Mouse (Mus musculus): ENCODE measurements around the gene Cgas. TPM values are rescaled to one million over a fixed set of nuclear protein-coding genes. Genes with fewer than 3 reads are reported as not detected.
"Not testable (repeated sequence)": the region's sequence is repeated elsewhere in the genome, so short reads cannot be mapped to it uniquely, and the experiment has no call there.

Gene Cgas
- polyA plus RNA-seq (2017; shearing (Covaris generic)), result 1 to 10 TPM; 2.4 to 4.1 (median 2.5) TPM

- ATAC-seq, result peak; percentile 61
Measured at GRCm38 (mm10) chr9:78442579-78443392, at the start of gene Cgas. TSS of gene Cgas (minus strand) at chr9:78443237.

DNA sequence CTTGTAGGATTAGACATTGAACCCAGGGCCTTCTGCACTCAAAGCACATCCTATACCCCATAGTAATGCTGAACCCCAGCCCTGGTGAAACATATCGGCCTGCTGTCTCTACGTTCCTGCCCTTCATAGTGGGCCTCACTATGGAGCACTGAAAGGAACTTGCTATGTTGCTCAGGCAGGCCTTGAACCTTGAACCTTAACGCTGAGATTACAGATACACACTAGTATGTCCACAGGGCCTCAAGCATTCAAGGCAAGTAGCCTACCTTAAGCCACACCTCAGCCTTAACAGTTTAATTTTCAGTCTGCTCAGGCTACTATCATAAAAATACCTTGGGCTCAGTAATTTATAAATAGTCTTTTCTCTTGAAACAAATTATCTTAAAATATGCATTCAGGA, 49.2 kb upstream of the Cgas start:
- ATAC-seq, result no peak

GRCm38 (mm10) chr9:78491169-78491568, 48.1 kb upstream of the Cgas start:
- no peak for ATAC-seq

- ATAC-seq, result peak; percentile 78
Measured at GRCm38 (mm10) chr9:78488890-78489420, 45.9 kb upstream of the Cgas start, which contains the start of gene Eef1a1. TSS of gene Eef1a1 (minus strand) at chr9:78489151.

- not testable (repeated sequence) for ATAC-seq
Measured at GRCm38 (mm10) chr9:78488021-78488420, 45.0 kb upstream of the Cgas start.

- no peak for ATAC-seq
Measured at GRCm38 (mm10) chr9:78484660-78485059, 41.6 kb upstream of the Cgas start.

GRCm38 (mm10) chr9:78482386-78482785, 39.3 kb upstream of the Cgas start:
- ATAC-seq, result no peak

- peak; percentile 63 for ATAC-seq
Measured at GRCm38 (mm10) chr9:78481423-78482331, 38.6 kb upstream of the Cgas start.

GRCm38 (mm10) chr9:78480706-78481358, 37.8 kb upstream of the Cgas start:
- ATAC-seq, result peak; percentile 63

DNA sequence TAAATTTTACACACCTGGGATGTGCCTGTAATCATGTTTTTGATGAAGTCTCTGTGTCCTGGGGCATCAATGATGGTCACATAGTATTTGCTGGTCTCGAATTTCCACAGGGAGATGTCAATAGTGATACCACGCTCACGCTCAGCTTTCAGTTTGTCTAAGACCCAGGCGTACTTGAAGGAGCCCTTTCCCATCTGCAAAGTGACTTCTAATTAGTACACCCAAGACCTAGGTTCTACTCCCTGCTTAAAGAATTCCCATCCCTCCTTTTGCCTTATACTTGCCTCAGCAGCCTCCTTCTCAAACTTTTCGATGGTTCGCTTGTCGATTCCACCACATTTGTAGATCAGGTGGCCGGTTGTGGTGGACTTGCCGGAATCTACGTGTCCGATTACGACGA, 37.2 kb upstream of the Cgas start:
- not testable (repeated sequence) for ATAC-seq

GRCm38 (mm10) chr9:78479308-78479707, 36.3 kb upstream of the Cgas start:
- not testable (repeated sequence) for ATAC-seq

- not testable (repeated sequence) for ATAC-seq
Measured at GRCm38 (mm10) chr9:78478009-78478605, 35.1 kb upstream of the Cgas start.

DNA sequence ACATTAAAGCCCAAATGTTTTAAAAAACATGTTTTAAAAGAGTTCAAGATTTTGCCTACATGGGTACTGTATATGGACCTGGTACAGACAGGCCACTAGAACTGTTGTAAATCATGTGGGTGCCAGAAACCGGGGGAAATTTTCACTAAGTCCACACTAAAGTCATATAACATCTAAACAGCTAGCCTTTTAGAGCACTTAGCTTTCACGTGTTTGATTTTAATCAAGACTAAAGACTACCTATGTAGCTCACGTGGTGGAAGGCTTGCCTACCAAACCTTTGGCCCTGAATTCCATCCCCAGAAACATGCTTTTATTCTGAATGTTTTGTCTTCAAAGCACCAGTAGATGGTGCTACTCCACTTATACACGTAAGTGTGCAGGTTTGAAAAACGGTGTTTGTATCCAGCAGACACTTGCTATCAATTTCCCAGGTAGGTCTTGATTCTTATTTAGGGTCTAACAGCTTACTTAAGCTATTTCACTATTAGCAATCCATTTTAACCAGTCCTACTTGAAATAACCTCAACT, 34.0 kb upstream of the Cgas start:
- ATAC-seq, result peak; percentile 16

DNA sequence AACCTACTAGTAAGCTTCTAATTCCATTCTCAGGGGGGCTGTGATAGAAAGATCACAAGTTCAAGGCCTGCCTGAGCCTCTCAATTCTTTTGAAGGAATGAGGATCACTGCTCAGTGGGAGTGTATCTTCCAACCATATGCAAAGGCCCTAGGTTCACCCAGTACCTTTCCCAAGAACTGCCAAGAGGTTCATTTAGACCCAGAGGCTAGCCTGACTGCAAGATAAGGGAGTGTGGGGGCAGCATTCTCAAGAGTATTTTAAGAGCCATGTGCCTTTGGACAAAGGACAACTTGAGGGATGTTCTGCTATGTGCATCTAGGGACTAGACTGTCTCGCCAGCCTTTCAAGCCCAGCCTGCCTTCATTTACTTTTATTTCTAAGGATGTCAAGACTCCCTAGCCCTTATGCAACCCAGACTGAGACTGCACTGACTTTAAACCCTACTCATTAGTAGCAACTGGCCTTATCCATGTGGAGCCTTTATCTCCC, 33.5 kb upstream of the Cgas start:
- no peak for ATAC-seq

DNA sequence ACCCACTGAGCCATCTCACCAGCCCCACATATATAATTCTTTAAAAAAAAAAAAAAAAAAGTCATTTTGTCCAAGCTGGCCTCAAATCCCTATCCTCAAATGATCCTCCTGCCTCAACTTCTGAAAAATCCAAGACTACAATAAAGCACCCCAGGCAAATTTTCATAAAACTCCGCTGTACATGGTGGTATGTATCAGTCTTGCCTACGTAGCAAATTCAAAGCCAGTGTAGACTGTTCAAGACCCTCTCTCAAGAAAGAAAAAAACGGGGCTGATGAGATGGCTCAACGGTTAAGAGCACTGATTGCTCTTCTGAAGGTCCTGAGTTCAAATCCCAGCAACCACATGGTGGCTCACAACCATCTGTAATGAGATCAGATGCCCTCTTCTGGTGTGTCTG, 32.8 kb upstream of the Cgas start:
- ATAC-seq, result no peak

- ATAC-seq, result no peak
Measured at GRCm38 (mm10) chr9:78475383-78475780, 32.3 kb upstream of the Cgas start.

DNA sequence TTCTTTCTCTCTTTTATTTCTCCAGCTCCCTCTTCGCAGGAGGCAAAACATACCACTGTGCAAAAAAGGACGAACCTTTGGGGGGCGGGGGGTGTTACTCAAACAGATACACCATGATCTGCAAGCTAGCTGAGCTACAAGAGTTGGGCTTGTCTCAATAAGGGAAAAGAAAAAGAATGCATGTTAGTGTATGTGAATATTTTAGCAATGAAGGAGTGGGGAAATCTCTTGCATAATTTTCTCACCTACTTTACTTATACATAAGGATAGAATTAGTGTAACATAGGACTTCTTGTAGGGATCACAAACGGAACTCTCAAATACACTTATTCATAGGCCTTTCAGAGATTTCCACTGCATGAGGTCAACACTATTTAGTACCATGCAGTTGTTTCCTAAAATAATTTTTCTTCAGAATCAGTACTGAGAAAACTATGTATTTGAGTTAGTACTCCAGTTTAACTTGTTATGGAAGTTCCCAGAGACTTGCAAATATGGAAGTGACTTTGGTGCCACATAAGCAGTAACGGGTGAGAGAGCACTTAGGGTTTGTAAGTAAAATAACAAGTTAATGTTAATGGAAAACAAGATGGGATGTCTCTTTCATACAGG, 31.8 kb upstream of the Cgas start:
- no peak for ATAC-seq

- ATAC-seq, result no peak
Measured at GRCm38 (mm10) chr9:78474270-78474669, 31.2 kb upstream of the Cgas start.

DNA sequence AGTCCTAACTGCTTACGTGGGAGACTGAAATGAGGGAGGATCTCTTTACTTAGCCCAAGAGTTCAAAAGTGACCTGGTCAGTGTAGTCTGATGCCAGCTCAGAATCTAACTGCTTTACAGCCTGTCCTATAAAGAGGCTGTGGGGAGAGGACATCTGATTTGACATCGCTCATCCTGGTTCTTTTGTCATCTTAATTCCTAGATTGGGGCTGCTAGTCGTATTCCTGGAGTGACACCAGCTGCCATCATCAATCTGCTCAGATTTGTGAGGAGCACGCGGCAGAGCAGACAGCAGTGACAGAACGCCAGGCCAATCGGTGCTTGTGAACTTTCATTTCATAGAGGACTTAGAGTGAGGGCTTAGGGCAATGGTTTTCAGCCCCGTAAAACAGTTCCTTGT, 30.6 kb upstream of the Cgas start:
- no peak for ATAC-seq

- ATAC-seq, result no peak
Measured at GRCm38 (mm10) chr9:78465725-78466124, 22.7 kb upstream of the Cgas start.

DNA sequence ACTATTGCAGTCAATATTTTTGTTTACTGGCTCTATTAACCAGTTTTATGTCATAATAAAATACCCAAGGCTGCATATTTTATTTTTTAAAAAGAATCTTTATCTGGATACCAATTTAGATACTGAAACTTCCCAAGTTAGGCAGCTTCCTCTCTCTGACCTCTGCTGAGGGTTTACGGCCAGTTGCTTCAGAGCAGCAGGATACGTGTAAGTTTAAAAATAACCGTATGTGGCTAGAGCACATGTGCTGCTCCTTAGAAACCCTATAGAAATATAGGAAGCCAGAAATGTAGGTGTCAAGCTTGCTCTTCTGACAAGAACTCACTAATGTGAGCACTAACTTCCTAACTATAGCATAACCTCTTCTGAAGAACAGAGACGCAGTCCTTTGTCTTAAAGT, 20.3 kb upstream of the Cgas start:
- ATAC-seq, result no peak

All from inflammation-experienced regulatory T-cells, adult 6 months (primary cell).